In genomic region chr2:93179603-93180002, GRCm38 (mm10) we compare ENCODE assay signal across 8 mouse cellular contexts. TPM values are rescaled to one million over a fixed set of nuclear protein-coding genes. Genes with fewer than 3 reads are reported as not detected.
DNase-seq lines count a peak whose midpoint lies in the region; ATAC-seq and TF ChIP-seq lines count a peak whose summit lies in the region.
"Had no signal": no experiment of that assay in that cellular context is flagged by ENCODE, and none has a peak within 500 bp of the region (broad histone marks: within the 10 kb centered on the region; RNA-seq: fewer than 3 reads in every experiment).

No protein-coding gene starts in this region.

- H3K36me3 ChIP-seq in limb, embryonic 12.5 days, result no peaks in the 10 kb centered on the region
- no peaks in the 10 kb centered on the region for H3K36me3 ChIP-seq in limb, embryonic 10.5 days
- H3K36me3 ChIP-seq in forebrain, embryonic 16.5 days (ENCODE audit: control insufficient read depth, insufficient read depth), result no peaks in the 10 kb centered on the region
- H3K36me3 ChIP-seq in limb, embryonic 13.5 days, result no peaks in the 10 kb centered on the region
- H3K36me3 ChIP-seq in lung, postnatal 0 days (ENCODE audit: insufficient read depth, low read length), result no peaks in the 10 kb centered on the region
- H3K36me3 ChIP-seq in kidney, embryonic 16.5 days (ENCODE audit: insufficient read depth, low read length), result no peaks in the 10 kb centered on the region

- H3K27ac ChIP-seq in limb, embryonic 12.5 days, result no peak overlapping the region
- H3K27ac ChIP-seq in limb, embryonic 10.5 days, result no peak overlapping the region
- H3K27ac ChIP-seq in forebrain, embryonic 16.5 days (ENCODE audit: low read length), result no peak overlapping the region
- no peak overlapping the region for H3K27ac ChIP-seq in limb, embryonic 13.5 days
- H3K27ac ChIP-seq in lung, postnatal 0 days (ENCODE audit: low read length), result no peak overlapping the region
- H3K27ac ChIP-seq in kidney, embryonic 16.5 days (ENCODE audit: low read length), result no peak overlapping the region

- H3K27me3 ChIP-seq in limb, embryonic 12.5 days, result peaks cover 87% of the 10 kb centered on the region
- peaks cover 99% of the 10 kb centered on the region for H3K27me3 ChIP-seq in limb, embryonic 10.5 days (ENCODE audit: low read depth, poor library complexity, severe bottlenecking)
- no peaks in the 10 kb centered on the region for H3K27me3 ChIP-seq in forebrain, embryonic 16.5 days (replicated peaks; ENCODE audit: control insufficient read depth, insufficient read depth, low read length)
- H3K27me3 ChIP-seq in limb, embryonic 13.5 days, result peaks cover 84% of the 10 kb centered on the region
- peaks cover 9% of the 10 kb centered on the region; the same call in 1 of the 2 replicates for H3K27me3 ChIP-seq in lung, postnatal 0 days (replicated peaks; ENCODE audit: insufficient read depth, low read length)
- peaks cover 12% of the 10 kb centered on the region for H3K27me3 ChIP-seq in kidney, embryonic 16.5 days (ENCODE audit: insufficient read depth, low read length)

- H3K4me3 ChIP-seq in limb, embryonic 12.5 days (replicated peaks), result no peak overlapping the region
- no peak overlapping the region; the same call in 1 of the 2 replicates for H3K4me3 ChIP-seq in limb, embryonic 10.5 days
- H3K4me3 ChIP-seq in forebrain, embryonic 16.5 days (replicated peaks; ENCODE audit: low read length), result no peak overlapping the region
- no peak overlapping the region for H3K4me3 ChIP-seq in limb, embryonic 13.5 days
- H3K4me3 ChIP-seq in lung, postnatal 0 days (ENCODE audit: low read depth, low read length), result no peak overlapping the region
- no peak overlapping the region for H3K4me3 ChIP-seq in kidney, embryonic 16.5 days (ENCODE audit: low read length)

- no peak for DNase-seq in limb, embryonic 10.5 days (ENCODE audit: low spot score)
- DNase-seq in lung, postnatal 0 days (ENCODE audit: low spot score), result no peak
- no peak for DNase-seq in lung, postnatal 36 days
- DNase-seq: liver, postnatal 0 days had no signal

- no peak for ATAC-seq in limb, embryonic 12.5 days (ENCODE audit: insufficient number of reproducible peaks, insufficient read depth, low FRiP score, low TSS enrichment, low read depth)
- ATAC-seq in forebrain, embryonic 16.5 days, result no peak
- ATAC-seq in limb, embryonic 13.5 days (ENCODE audit: low FRiP score, low read depth), result no peak
- no peak for ATAC-seq in lung, postnatal 0 days
- no peak for ATAC-seq in kidney, embryonic 16.5 days (ENCODE audit: low FRiP score, low TSS enrichment)
- ATAC-seq: liver, postnatal 0 days had no signal

- peaks cover 46% of the 10 kb centered on the region for H3K4me1 ChIP-seq in limb, embryonic 12.5 days (replicated peaks)
- H3K4me1 ChIP-seq in limb, embryonic 10.5 days, result peaks cover 55% of the 10 kb centered on the region
- peaks cover 43% of the 10 kb centered on the region for H3K4me1 ChIP-seq in forebrain, embryonic 16.5 days (replicated peaks; ENCODE audit: control insufficient read depth, insufficient read depth, low read length)
- peaks cover 43% of the 10 kb centered on the region for H3K4me1 ChIP-seq in limb, embryonic 13.5 days
- H3K4me1 ChIP-seq in lung, postnatal 0 days (ENCODE audit: insufficient read depth, low read depth, low read length), result peaks cover 14% of the 10 kb centered on the region; the same call in 1 of the 2 replicates
- H3K4me1 ChIP-seq in kidney, embryonic 16.5 days (ENCODE audit: insufficient read depth, low read length), result peaks cover 38% of the 10 kb centered on the region

- no peak overlapping the region for H3K9ac ChIP-seq in limb, embryonic 12.5 days (replicated peaks)
- H3K9ac ChIP-seq in forebrain, embryonic 16.5 days (replicated peaks; ENCODE audit: low read depth, low read length), result peak overlapping the region; percentile 80; the same call in 1 of the 2 replicates
- no peak overlapping the region for H3K9ac ChIP-seq in limb, embryonic 13.5 days
- no peak overlapping the region for H3K9ac ChIP-seq in lung, postnatal 0 days (replicated peaks; ENCODE audit: low read depth)
- no peak overlapping the region for H3K9ac ChIP-seq in kidney, embryonic 16.5 days (replicated peaks; ENCODE audit: low read length)
- H3K9ac ChIP-seq: liver, postnatal 0 days had no signal

- no peaks in the 10 kb centered on the region for H3K9me3 ChIP-seq in limb, embryonic 12.5 days
- H3K9me3 ChIP-seq in limb, embryonic 10.5 days (replicated peaks), result no peaks in the 10 kb centered on the region
- no peaks in the 10 kb centered on the region for H3K9me3 ChIP-seq in forebrain, embryonic 16.5 days (ENCODE audit: control insufficient read depth, low read length)
- H3K9me3 ChIP-seq in limb, embryonic 13.5 days, result no peaks in the 10 kb centered on the region
- H3K9me3 ChIP-seq in lung, postnatal 0 days (ENCODE audit: low read length), result no peaks in the 10 kb centered on the region
- no peaks in the 10 kb centered on the region for H3K9me3 ChIP-seq in kidney, embryonic 16.5 days (ENCODE audit: low read length)

- no peak for TF ChIP-seq EP300 in lung, postnatal 0 days (IDR thresholded peaks at IDR 0.05)

- WGBS in limb, embryonic 12.5 days, result 39% methylated on average over 5 of the region's 5 CpGs
- WGBS in limb, embryonic 10.5 days, result 49% methylated on average over 5 of the region's 5 CpGs
- WGBS in forebrain, embryonic 16.5 days, result 61% methylated on average over 5 of the region's 5 CpGs
- WGBS in limb, embryonic 13.5 days, result 49% methylated on average over 5 of the region's 5 CpGs
- 76% methylated on average over 5 of the region's 5 CpGs for WGBS in lung, postnatal 0 days
- WGBS in kidney, embryonic 16.5 days, result 51% methylated on average over 5 of the region's 5 CpGs

- peak overlapping the region; percentile 63 for H3K4me2 ChIP-seq in limb, embryonic 12.5 days
- peak overlapping the region; percentile 64 for H3K4me2 ChIP-seq in forebrain, embryonic 16.5 days (ENCODE audit: low read length)
- H3K4me2 ChIP-seq in limb, embryonic 13.5 days (replicated peaks), result peak overlapping the region; percentile 63; the same call in 1 of the 2 replicates
- no peak overlapping the region for H3K4me2 ChIP-seq in lung, postnatal 0 days (replicated peaks; ENCODE audit: low read depth, low read length)
- H3K4me2 ChIP-seq in kidney, embryonic 16.5 days (replicated peaks; ENCODE audit: low read depth, low read length), result no peak overlapping the region

- TF ChIP-seq CTCF in lung, postnatal 0 days (IDR thresholded peaks at IDR 0.05), result no peak

RNA-seq across cellular contexts. Expression of gene Trp53i11, which starts 7.7 kb away (rescaled TPM):
- polyA plus RNA-seq in limb, embryonic 12.5 days (2016; fragmentation: Nextera tagmentation; extraction: Ambion mirVana), result 16.4 and 22.8 TPM in 2 replicates
- polyA plus RNA-seq in limb, embryonic 10.5 days (2016; fragmentation: Nextera tagmentation; extraction: Ambion mirVana), result 17.5 and 25.2 TPM in 2 replicates
- polyA plus RNA-seq in forebrain, embryonic 16.5 days (2015; fragmentation: Nextera tagmentation; extraction: Ambion mirVana), result 107 and 110 TPM in 2 replicates
- 17.6 and 24.6 TPM in 2 replicates for polyA plus RNA-seq in limb, embryonic 13.5 days (2015; fragmentation: Nextera tagmentation; extraction: Ambion mirVana)
- polyA plus RNA-seq in lung, postnatal 0 days (2015; fragmentation: Nextera tagmentation; extraction: Ambion mirVana), result 14.8 and 21.1 TPM in 2 replicates
- 36.5 and 48.8 TPM in 2 replicates for polyA plus RNA-seq in kidney, embryonic 16.5 days (2015; fragmentation: Nextera tagmentation; extraction: Ambion mirVana)

Comparison
In these comparisons a context has a peak if more than half of its experiments do, and no peak if none do; other contexts are left out.
1. H3K4me2 ChIP-seq: peak in limb, embryonic 12.5 days (single experiment), forebrain, embryonic 16.5 days (single experiment) and limb, embryonic 13.5 days (single experiment); none in lung, postnatal 0 days (single experiment) and kidney, embryonic 16.5 days (single experiment).